Mouse (Mus musculus) thymus, adult 18-20 months (tissue): ENCODE results near the gene R3hdm2.

Source experiments
- DNase-seq, 2 experiments: peaks; one replicate each; pipeline ENCODE4 v3.0.0; 2022; ENCODE audit warnings: mixed read lengths in 2 of 2

Gene R3hdm2

GRCm38 (mm10) chr10:127499516-127499915 is 119.4 kb downstream of the R3hdm2 start:
- no peak for DNase-seq

GRCm38 (mm10) chr10:127500042-127500441 is 119.9 kb downstream of the R3hdm2 start:
- DNase-seq = no peak

- DNase-seq = no peak
Measured at GRCm38 (mm10) chr10:127500894-127501893, 121.1 kb downstream of the R3hdm2 start, which contains the start of gene Stac3. Gene Stac3 (plus strand): TSS chr10:127501686.

- peak; percentile 68 to 72 for DNase-seq
Measured at GRCm38 (mm10) chr10:127508239-127508638, 128.1 kb downstream of the R3hdm2 start.

- DNase-seq = peak; percentile 67 to 71
Measured at GRCm38 (mm10) chr10:127509051-127509836, 129.1 kb downstream of the R3hdm2 start.

GRCm38 (mm10) chr10:127509837-127510701 is 129.9 kb downstream of the R3hdm2 start:
- no peak for DNase-seq

GRCm38 (mm10) chr10:127510895-127511617 is 130.9 kb downstream of the R3hdm2 start:
- DNase-seq = no peak

GRCm38 (mm10) chr10:127511634-127512306 is 131.6 kb downstream of the R3hdm2 start:
- peak in 1 of 2 experiments; percentile 61 for DNase-seq

GRCm38 (mm10) chr10:127512307-127512666 is 132.2 kb downstream of the R3hdm2 start:
- DNase-seq = no peak

- peak; percentile 78 to 79 for DNase-seq
Measured at GRCm38 (mm10) chr10:127512813-127513212, 132.7 kb downstream of the R3hdm2 start.

GRCm38 (mm10) chr10:127513501-127514091 is 133.5 kb downstream of the R3hdm2 start:
- DNase-seq = no peak

GRCm38 (mm10) chr10:127514111-127514698 is 134.1 kb downstream of the R3hdm2 start:
- DNase-seq = no peak

GRCm38 (mm10) chr10:127514764-127515163 is 134.6 kb downstream of the R3hdm2 start, which contains the start of gene Ndufa4l2:
Gene Ndufa4l2 (plus strand): TSS chr10:127514967.
- no peak for DNase-seq

GRCm38 (mm10) chr10:127515271-127515982 is 135.3 kb downstream of the R3hdm2 start:
- no peak for DNase-seq

- DNase-seq = no peak
Measured at GRCm38 (mm10) chr10:127515983-127516459, 135.9 kb downstream of the R3hdm2 start.

- DNase-seq = no peak
Measured at GRCm38 (mm10) chr10:127516576-127517260, 136.6 kb downstream of the R3hdm2 start.

- no peak for DNase-seq
Measured at GRCm38 (mm10) chr10:127517941-127518340, 137.8 kb downstream of the R3hdm2 start.

- no peak for DNase-seq
Measured at GRCm38 (mm10) chr10:127519041-127519701, 139.0 kb downstream of the R3hdm2 start.
